Mouse (Mus musculus): ENCODE results near the gene Fgfr3. TPM values are rescaled to one million over a fixed set of nuclear protein-coding genes. Genes with fewer than 3 reads are reported as not detected.

Fgfr3 gene
- polyA plus RNA-seq, 1 experiment from 2014 or later = 43.6 TPM

Other genes starting within 250 kb of the Fgfr3 start
- 25.5 and 31.9 TPM in 2 replicates for gene Fam53a, start 92.0 kb upstream of the Fgfr3 start, polyA plus RNA-seq (2015; fragmentation: Nextera tagmentation; extraction: Ambion mirVana)
- 0.59 and 0.83 TPM in 2 replicates for gene Gm9903, start 91.7 kb upstream of the Fgfr3 start, polyA plus RNA-seq (2015; fragmentation: Nextera tagmentation; extraction: Ambion mirVana)
- 120 and 157 TPM in 2 replicates for gene Slbp, start 69.1 kb upstream of the Fgfr3 start, polyA plus RNA-seq (2015; fragmentation: Nextera tagmentation; extraction: Ambion mirVana)
- gene Tacc3, start 63.5 kb upstream of the Fgfr3 start, polyA plus RNA-seq (2015; fragmentation: Nextera tagmentation; extraction: Ambion mirVana) = 27.5 and 61.7 TPM in 2 replicates
- gene Tmem129, start 63.3 kb upstream of the Fgfr3 start, polyA plus RNA-seq (2015; fragmentation: Nextera tagmentation; extraction: Ambion mirVana) = 27.7 and 29.7 TPM in 2 replicates
- 68.3 and 72.4 TPM in 2 replicates for gene Letm1, start 61.1 kb downstream of the Fgfr3 start, polyA plus RNA-seq (2015; fragmentation: Nextera tagmentation; extraction: Ambion mirVana)
- gene Nsd2, start 99.1 kb downstream of the Fgfr3 start, polyA plus RNA-seq (2015; fragmentation: Nextera tagmentation; extraction: Ambion mirVana) = 56.7 and 61.8 TPM in 2 replicates
- gene Nelfa, start 214.7 kb downstream of the Fgfr3 start, polyA plus RNA-seq (2015; fragmentation: Nextera tagmentation; extraction: Ambion mirVana) = 33.8 and 43.9 TPM in 2 replicates

All from neural tube, embryonic 15.5 days (tissue).